Mouse (Mus musculus) CD4-positive, CD25-positive, alpha-beta regulatory T cell, adult 4 months (primary cell): ENCODE data around the gene 9430015G10Rik. TPM values are rescaled to one million over a fixed set of nuclear protein-coding genes. Genes with fewer than 3 reads are reported as not detected.
A peak's percentile ranks its signal among the peaks of the same experiment; 100 is the strongest.

Source experiments
- ATAC-seq: one replicate; pipeline ENCODE4 v1.8.0; 2017
- polyA plus RNA-seq, 2 experiments: library from polyadenylated mRNA; unstranded; fragments of 100-300 nt; shearing (Covaris generic); gene quantifications; one replicate each; pipeline ENCODE4 v1.2.1; 2017

Gene 9430015G10Rik
- polyA plus RNA-seq: 10 to 100 TPM; 17.4 to 29.4 TPM

DNA sequence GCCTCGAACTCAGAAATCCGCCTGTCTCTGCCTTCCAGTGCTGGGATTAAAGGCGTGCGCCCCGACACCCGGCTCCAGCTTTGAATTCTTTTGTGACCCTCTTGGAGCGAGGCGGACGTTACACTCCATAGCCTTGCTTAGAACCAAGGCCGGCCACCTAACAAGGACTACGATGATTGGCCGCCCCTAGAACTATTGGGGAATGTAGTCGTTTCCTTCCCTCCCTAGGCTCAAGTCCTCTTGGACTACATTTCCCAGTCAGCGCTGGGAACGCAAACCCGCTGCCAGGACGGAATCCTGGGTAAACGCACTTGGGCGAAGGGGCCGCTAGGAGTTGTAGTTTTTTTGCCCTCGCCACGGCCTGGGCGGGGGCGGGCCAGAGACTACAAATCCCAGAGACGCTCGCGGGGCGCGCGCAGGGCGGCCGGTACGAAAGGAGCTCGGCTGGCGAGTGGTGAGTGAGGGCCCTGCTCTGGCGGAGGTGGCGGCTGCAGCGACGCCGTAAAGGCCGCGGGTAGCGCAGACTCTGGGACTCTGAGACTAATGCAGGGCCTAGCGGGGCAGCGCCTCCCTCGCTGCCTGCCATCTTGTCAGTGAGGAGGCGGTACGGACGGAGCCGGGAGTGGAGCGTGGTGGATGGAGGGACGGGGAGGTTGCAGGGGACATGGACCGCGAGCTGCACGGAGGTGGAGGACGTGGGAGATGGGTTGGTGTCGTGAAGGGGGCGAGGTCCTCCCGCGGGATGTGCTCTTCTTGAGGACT lies at the start of gene 9430015G10Rik:
TSS of gene 9430015G10Rik (plus strand) at position 413 of the 762 bp plus-strand sequence.
- peak; percentile 95 for ATAC-seq

DNA sequence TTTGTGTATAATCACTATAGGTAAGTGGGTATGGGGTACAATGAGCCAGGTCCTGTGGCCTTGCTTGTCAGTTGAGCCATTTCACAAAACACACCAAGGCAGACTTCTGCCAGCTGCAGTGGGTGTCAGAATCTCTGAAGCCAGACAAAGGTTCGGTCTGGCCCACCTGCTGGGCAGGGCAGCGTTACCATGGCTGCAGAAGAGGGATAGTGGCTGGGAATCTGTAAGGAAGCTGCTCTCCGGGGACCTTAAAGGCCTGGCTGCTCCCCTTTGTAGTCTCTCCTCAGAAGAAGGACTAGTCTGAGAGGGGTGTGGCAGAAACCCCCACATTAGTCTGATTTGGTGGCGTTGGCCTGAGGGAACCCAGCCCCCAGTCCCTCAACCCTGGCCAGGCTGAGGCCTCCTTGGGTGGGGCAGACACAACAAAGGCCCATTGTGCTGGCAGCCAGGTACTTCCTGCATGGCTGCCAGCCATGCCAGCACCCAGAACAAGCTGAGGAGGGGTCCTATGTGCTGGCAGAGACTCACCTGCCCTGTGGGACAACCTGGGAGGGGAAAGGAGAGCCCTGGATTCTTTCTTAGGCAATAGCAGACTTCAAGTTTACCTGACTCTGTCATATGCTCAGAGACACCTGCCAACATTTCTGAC lies 45.8 kb upstream of the 9430015G10Rik start:
- ATAC-seq: no peak

DNA sequence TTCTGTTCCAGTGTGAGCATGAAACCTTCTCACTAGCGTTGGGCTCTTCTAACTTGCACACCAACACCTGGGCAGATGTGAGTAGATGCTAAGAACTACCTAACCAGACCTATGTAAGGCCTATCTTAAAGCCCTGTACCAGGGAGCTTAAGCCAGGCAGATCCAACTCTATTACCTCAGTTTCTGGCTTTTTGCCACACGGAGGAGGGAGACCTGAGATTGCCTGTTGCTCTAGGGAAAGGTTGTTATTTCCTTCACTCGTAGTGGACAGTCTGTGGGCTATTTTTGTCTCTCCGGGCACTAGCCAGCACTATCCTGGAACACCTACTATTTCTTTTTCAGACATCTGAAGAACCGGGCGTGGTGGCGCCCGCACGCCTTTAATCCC lies 45.3 kb upstream of the 9430015G10Rik start:
- ATAC-seq: no peak

DNA sequence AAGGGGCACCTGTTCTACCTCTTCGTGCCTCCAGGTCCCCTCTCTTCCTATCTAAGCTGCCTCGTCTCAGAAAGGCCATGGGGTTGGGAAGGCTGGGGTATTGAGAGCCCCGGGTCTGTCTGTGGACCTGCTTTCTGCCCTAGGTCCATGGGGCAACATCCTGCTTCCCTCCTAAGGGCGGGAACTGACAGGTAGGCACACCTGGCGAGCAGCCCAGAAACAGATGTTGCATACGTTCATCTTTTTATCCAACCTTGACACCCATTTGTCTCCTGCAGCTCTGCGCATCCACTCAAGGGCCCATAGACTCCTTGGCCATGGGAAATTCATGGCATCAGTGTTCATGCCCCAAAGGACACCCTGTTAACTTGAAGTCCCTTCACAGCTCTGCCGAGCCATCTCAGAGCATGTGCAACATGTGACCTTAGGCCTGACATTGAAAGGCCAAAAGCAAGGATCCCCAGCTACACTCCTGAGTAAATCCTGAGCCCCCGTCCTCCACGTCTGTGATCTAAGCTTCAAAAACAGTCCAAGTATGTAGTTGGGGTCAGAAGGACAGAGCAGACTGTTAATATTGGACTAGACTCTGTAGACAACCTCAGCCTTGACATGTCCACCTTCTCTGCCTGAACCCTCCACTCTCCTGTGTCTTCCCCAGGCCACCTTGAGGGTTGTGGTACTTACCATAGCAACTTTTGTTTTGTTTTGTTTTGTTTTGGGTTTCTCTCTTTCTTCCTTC lies 44.5 kb upstream of the 9430015G10Rik start:
- ATAC-seq: no peak

DNA sequence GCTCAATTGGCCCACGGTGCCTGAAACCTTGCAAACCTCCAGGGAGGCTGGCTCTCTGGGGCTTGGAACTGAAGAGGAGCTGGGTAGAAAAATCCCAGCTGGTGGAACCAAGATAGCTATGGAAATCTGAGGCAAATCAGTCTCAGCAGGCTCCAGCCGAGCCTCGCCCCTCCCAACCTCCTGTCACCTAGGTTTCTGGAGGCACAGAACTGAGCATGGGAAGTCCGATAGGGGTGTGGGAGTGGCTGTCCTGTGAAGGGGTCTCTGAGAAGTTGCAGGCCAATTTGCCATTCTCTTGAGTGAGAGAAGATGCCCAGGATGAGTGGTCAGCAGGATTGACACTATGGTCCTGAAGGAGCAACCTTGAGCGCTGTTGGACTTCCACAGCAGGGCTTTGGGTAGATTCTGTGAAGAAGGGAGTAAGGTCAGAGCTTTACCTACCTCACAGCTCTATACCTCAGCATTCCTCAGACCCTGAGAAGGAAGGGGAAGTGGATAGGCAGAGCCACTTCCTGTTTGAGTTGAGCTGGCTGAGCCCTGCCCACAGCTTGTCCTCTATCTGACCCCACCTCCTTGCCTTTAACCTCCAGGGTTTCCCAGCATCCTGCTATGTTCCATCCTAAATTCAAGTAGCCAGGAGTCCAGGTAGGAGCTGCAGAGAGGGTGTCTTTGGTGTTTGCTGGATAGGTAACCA lies 42.4 kb upstream of the 9430015G10Rik start:
- ATAC-seq: peak; percentile 85

DNA sequence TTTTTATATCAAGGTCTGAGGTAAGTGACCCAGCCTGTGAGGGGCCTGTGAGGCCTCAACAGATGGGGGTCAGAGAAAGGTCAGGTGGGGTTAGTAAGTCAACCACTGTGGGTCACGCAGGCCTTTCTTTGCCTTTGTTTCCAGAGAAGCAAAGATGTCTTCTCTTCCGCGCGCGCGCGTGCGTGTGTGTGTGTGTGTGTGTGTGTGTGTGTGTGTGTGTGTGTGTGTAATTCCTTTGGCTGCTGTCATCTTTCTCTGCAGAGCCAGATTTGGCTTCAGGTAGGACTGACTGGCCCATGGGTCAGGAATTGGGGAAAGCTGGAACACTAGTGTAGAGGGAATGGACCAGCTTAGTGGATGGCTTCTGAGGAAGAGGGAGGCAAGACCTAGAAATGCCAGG lies 40.1 kb upstream of the 9430015G10Rik start:
- ATAC-seq: no peak

DNA sequence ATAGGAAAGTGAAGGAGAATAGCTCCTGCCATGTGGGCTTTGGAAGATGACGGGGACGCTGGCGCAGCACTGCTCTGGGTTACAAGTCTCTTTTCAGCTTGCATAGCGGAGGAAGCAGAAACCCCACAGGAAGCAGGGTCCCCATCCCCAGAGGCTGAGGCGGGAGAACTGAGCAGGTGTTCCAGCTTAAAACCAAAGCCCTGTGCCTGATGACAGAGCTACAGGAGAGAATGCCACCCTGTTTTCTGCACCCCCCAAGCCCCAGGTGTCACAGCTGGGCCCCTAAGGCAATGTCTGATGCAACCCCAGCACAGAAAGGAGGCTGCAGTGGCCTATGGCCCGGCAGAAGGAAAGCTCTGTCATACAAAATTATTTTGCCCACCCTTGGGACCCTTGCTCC lies 39.5 kb upstream of the 9430015G10Rik start:
- peak; percentile 48 for ATAC-seq

DNA sequence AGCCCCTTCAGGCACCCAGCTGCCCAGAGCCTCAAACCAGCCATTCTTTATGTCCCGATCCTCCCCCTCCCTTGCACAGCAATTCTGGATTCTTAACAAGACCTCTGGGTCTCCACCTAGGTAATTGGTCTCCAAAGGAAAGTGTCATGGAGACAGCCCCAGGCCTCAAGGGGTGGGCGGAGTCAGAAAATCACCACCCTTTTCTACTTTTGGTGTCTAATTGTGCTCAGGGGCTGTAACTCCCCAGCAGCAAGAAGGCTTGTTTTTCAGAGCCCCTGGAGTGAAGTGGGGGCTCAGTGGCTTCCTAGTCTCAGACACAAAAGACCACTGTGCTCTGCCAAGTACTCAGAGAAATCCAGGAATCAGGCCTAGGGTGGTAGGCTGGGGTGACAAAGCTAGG lies 39.1 kb upstream of the 9430015G10Rik start:
- no peak for ATAC-seq

DNA sequence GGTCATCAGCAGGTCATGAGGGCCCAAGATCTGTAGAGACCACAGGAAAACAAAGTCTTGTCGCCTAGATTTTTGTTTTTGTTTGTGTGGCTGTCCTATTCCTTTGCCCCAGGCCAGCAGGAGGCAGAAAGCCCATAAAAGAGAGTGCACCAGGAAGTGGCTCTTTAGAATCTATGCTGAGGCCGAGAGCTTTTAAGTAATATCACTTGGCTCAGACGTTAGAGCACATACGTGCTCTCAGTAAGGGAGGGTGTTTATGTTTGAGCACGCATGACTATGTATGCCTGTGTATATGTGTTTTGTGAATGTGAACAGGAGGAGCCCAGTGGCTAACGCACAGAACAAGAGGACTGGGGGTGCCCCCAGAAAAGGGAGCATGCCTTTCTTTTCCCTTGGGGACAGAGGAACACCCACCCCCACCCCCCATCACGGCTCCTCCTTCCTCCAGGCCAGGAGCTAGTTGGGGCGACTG lies 32.8 kb upstream of the 9430015G10Rik start:
- ATAC-seq: peak; percentile 63

DNA sequence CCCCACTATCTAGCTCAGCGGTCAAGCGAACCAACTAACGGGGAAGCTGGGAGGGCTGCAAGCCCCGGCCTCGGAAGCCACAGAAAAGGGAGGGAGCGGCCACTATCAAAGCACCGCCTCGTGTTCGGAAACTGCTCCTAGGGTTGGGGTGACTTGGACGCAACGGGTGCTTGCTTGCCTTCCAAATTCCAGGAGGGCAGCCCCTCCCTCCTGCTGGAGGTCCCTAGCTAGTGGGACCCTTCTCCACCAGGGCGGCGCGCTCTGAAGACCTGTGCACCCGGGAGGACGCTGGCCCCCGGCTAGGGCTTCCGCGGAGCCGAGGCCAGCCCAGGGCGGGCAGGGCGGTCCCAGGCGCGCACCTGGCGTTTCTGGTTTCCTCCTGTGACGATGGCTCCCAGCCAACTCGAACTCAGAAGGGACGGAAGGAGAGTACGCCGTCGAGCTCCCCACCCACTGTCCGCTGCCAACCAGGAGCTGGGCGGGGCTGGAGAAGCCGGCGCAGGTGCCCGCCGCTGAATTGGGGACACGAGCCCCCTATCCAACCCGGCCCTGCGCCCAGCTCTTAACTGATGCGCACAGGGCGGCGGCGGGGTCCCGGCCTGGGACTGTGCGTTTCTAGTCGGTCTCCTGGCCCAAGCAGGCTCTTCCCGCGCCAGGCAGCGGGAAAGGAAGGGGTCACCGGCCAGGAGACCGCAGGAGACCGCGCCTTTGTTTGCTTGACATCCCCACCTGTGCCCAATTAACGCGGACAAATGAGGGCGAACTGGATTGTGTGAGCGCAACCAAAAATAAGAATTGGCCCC lies 32.1 kb upstream of the 9430015G10Rik start:
- ATAC-seq: peak; percentile 91

DNA sequence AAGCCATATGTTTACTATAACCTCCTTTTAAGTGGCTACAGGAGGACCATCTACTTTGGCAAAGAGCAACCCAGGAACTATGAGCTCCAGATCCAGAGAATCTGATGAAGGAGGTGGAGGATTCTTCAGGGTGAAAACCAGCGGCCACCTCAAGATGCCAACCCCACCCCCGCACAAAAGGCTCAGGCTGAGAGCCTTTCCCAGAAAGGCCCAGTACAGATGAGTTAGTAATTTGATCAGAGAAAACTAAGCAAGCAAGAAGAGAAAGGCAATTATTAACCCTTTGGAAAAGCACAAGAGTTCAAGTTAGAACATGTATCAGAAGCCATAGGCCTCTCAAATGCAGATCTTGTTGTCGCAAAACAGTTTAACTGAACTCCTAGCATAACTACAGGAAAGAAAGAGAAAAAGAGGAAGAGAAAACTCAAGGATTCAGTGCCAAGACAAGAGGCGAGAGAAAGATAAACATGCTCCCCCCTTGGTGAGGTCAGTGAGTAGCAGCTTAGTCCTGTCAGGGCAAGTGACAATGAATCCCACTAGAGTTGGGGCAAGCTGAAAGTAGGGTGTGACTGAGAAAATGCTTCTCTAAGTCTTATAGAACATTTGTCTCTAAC lies 27.1 kb upstream of the 9430015G10Rik start:
- no peak for ATAC-seq

DNA sequence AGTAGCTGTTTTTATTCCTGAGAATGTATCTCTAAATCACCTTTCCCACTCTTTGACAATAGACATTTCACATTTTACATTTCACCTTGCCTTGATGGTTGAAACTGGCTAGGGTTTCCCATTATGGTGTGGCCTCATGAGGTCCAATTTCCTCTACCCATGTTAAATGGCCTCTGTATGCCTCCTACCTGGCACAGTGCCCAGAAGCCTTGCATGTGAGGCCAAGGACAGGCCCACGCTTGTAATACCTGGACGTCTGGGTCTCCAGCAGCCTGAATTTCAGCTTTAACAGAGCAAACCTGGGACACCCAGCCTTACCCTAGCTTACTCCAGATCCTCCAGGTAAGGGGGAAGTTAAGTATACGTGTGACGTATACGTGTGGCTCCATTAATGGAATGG lies 26.4 kb upstream of the 9430015G10Rik start:
- no peak for ATAC-seq

DNA sequence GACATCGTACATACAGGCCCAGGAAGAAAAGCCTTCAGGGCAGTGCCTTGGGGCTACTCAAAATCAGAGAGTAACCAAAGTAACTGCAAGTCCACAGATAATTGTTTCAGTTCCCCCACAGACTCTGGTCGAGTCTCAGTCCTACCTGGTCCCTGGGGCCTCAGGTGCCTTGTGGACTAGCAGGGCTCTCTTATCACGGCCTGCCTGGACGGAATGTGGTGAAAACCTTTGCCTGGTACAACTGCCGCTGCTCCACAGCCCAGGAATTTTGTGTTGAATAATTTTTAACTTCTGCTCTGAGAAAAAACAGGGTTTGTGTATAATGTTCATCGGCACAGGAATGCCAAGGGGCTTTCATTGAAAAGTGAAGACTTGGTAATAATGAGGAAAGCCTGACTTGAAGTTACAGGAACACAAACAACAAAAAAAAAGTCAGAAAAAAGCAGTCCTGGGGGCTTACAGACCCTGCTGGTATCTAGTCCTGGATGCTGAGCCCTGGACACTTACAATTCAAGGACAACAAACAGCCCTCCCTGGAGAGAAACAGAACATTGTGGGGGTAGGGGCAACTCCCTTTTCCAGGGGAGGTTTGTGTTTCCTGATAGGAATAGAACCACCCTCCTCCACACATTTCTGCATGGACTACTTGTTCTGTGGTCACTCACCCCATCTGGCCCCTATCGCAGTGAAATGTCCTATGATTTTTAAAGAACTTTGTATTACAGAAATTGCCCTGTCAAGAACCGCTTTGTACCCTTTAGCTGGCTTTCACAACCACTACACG lies 25.5 kb upstream of the 9430015G10Rik start:
- ATAC-seq: no peak

DNA sequence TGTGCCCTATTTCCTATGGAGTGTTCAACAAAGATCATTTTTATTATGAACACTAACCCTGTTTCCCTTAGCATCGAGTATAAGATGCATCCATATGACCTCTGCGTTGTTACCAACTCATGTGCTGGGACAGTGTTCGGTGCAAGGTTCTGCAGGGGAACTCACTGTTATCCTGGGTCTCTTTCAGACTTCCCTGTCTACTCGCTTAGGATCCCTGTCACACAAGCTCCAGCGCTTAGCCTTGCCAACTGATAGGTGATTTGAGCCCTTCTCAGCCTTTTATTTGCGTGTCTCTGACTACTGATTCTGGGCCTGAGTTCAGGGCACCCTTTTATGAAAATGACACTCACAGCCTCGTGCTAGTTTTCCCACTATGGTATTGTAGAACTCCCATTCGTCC lies 24.5 kb upstream of the 9430015G10Rik start:
- no peak for ATAC-seq

DNA sequence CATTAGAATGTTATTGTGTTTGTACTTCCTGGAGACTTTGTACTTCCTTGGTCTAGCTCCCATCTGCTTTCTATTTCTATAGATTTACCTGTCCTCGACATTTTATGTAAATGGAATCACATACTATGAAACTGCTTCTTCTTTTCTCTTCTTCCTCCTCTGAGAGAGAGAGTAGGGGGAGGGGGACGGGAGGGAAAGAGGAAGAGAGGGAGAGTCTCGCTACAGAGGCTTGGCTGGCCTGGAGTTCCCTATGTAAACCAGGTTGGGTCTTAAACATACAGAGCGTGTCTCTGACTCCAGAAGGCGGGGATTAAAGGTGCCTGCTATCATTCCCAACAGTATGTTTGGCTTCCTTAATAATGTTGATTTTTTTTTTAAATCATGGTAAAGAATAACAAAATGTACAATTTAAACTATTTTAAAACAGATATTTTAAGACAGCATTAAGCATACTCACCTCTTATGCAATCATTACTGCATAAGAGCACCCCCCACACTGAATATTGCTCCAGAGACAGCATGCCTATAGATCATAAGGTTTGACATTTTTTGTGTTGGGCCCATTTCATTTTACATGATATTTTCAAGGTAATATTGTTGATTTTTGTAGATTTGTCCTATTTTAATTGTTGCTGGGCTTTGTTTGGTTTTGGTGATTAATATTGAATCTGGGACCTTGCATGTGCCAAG lies 22.2 kb upstream of the 9430015G10Rik start:
- ATAC-seq: no peak

DNA sequence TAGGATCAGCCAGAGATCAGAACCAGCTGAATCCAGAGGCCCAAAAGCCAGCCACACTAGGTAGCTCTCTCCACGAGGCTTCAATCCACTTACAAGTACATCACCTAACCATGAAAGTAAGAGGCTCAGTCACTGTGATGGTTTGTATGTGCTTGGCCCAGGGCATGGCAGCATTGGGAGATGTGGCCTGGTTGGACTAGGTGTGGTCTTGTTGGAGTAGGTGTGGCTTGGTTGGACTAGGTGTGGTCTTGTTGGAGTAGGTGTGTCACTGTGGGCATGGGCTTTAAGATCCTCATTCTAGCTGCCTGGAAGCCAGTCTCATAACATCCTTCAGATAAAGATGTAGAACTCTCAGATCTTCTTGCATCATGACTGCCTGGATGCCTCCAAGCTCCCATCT lies 18.5 kb upstream of the 9430015G10Rik start:
- ATAC-seq: no peak

DNA sequence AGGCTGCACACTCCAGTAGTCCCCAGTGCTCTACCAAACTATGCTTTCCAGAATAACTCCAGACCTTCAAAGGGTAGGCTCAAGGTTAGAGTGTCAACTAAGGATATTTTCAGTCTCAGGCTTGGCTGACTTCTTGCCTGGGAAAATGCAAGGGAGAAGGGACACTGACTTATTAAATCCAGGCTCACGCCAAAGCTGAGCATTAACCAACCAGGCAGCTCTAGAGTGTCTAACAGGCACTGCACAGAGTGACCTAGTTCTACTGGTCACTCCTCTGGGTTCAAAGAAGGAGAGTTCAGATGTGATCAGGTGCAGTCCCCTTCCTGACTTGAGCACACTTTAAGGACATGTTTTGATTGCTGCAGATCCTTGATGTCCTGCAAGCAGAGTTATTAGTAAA lies 17.0 kb upstream of the 9430015G10Rik start:
- ATAC-seq: no peak

DNA sequence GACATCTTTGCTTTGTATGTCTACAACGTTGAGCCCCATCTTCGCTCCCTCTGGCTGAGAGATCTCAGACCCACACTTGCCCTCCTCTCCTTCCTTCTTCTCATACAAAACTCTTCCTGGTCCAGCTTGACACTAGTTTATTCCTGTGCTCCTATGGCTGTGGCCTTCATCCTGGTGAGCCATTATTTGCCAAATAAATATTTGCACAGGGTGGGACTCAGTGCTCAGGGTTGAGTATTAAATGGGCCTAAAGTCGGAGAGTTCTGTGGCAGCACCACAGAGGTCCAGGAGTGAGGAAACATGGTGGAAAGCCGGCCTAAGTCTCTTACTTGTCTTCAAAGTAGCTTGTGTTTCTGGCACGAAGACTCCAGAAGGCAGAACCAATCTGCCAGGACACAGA lies 16.0 kb upstream of the 9430015G10Rik start:
- no peak for ATAC-seq

DNA sequence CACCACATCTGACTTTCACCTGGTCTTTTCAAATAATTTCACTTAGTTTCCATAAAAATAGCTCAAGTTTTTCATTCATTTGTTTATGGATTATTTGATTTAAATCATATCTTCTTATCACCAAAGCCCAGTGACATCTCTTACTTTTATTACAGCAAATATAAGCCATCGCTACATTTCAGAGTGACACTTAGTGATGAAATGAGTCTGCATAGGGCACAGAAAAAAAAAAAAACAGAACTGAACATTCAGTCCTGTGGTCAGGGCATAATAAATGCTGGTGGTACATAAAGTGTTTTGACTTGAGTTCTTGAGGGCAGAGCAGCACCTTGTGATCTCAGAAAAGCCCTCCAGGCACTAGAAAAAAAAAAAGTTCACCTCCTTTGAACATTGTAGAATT lies 13.6 kb upstream of the 9430015G10Rik start:
- no peak for ATAC-seq

DNA sequence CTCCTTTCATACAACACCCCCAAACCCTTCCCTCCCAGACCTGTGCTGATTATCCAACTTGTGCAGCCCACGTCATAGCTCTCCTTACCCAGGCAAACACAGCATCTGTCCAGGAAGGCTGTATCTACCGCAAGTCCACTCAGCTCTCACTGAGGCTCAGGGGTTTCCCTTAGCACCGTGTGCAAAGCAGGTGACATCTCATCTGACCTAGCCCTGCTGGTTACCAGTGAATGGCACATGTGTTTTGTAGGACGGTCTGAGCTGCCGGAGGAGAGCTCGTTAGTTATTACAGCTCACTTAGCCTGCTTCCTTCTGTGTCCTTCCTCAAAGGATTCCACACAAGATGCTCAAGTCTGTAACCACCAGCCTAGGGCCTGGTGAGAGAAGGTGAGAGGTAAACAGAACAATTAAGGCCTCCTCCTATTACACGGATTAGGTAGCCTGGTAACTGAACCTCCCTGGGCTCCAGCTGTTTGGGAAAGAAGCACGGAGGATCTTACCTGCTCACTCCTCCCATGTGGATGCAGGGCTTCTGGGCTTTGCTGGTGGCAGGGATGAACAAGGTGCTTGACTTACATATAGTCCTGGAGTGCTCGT lies 11.9 kb upstream of the 9430015G10Rik start:
- ATAC-seq: no peak
